Mouse (Mus musculus) testis, adult 2 months (tissue): ENCODE measurements around the gene Mamdc4. TPM values are rescaled to one million over a fixed set of nuclear protein-coding genes. Genes with fewer than 3 reads are reported as not detected.
A peak's percentile ranks its signal among the peaks of the same experiment; 100 is the strongest.

ENCODE experiments used
- H3K27ac ChIP-seq: fragments of 200-500 bp; 2 replicates; pipeline ENCODE4 v1.5.1; 2012; ENCODE audit warnings: low read depth, low read length; ENCODE audit not compliant: control insufficient read depth, insufficient read depth
- H3K27me3 ChIP-seq: fragments of 200-500 bp; 2 replicates; pipeline ENCODE4 v1.6.1; 2012; ENCODE audit warnings: mild to moderate bottlenecking, low read length, moderate library complexity; ENCODE audit not compliant: control insufficient read depth, insufficient read depth
- H3K36me3 ChIP-seq: fragments of 200-500 bp; 2 replicates; pipeline ENCODE4 v1.6.1; 2012; ENCODE audit warnings: mild to moderate bottlenecking, low read length; ENCODE audit not compliant: control insufficient read depth, insufficient read depth
- H3K4me1 ChIP-seq: fragments of 200-500 bp; 2 replicates; pipeline ENCODE4 v1.6.1; 2012; ENCODE audit warnings: low read length; ENCODE audit not compliant: control insufficient read depth, insufficient read depth
- H3K4me3 ChIP-seq: fragments of 200-500 bp; 2 replicates; pipeline ENCODE4 v1.5.1; 2012; ENCODE audit warnings: low read depth, mild to moderate bottlenecking, low read length, moderate library complexity, mixed read lengths; ENCODE audit not compliant: control insufficient read depth
- CTCF ChIP-seq: fragments of 200-500 bp; IDR thresholded peaks from 2 replicates; pipeline ENCODE4 v1.5.1; 2012; ENCODE audit warnings: low read depth, mild to moderate bottlenecking, inconsistent platforms, low read length, moderate library complexity; ENCODE audit not compliant: control insufficient read depth, insufficient read depth, insufficient replicate concordance
- POLR2A ChIP-seq: fragments of 200-500 bp; IDR thresholded peaks from 2 replicates; pipeline ENCODE4 v1.6.1; 2012; ENCODE audit warnings: low read depth, mild to moderate bottlenecking, inconsistent platforms, low read length, moderate library complexity; ENCODE audit not compliant: control insufficient read depth
- polyA plus RNA-seq: library from polyadenylated mRNA; depleted of rRNA; stranded (reverse); fragments of >200 nt; gene quantifications from 2 replicates; pipeline ENCODE4 v1.2.3, GENCODE M21; 2012; rRNA removed

Gene Mamdc4
- polyA plus RNA-seq, result 1.7 and 8.5 TPM in 2 replicates

- Histone ChIP-seq H3K4me3 (peak within 1 kb of the TSS; percentile 80), H3K36me3 (no peaks in the 10 kb centered on the region), H3K4me1 (peaks cover 50% of the 10 kb centered on the region), H3K27ac (peak within 1 kb of the TSS; percentile 45), H3K27me3 (no peaks in the 10 kb centered on the region)
- TF ChIP-seq POLR2A (peak; percentile 76), CTCF (no peak)
Observed at GRCm38 (mm10) chr2:25574579-25575431, at the start of gene Mamdc4, which contains the start of gene Phpt1. TSS of gene Mamdc4 (minus strand) at chr2:25574845. TSS of gene Phpt1 (minus strand) at chr2:25575224.

- Histone ChIP-seq H3K4me1 (peaks cover 13% of the 10 kb centered on the region), H3K27me3 (no peaks in the 10 kb centered on the region), H3K27ac (peak within 1 kb of the TSS; percentile 83), H3K36me3 (no peaks in the 10 kb centered on the region), H3K4me3 (peak within 1 kb of the TSS; percentile 87)
- TF ChIP-seq CTCF, result peak; percentile 62; the same call in 1 of the 2 replicates
- peak; percentile 38; the same call in 1 of the 2 replicates for TF ChIP-seq POLR2A
Observed at GRCm38 (mm10) chr2:25621229-25622200, 46.9 kb upstream of the Mamdc4 start, which contains the start of gene Tmem141. TSS of gene Tmem141 (minus strand) at chr2:25622005.

DNA sequence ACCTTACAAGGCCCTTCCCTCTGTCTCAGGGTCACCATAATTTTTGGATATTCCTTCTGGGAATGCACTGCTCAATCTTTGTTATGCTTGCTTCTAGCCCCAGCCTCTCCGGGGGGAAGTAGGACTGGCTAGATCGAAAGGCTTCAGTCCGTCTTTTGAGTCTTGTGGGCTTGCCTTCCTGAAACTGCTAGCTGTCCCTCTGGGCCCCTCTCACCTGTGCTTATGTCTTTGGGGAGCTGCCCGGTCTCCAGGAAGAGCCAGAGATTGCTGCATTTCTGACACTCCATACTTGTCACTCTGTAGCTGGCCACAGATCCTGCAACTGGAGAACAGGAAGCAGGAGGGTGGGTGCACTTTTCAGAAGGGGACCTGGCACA is 46.2 kb upstream of the Mamdc4 start:
- H3K27ac ChIP-seq, result no peak overlapping the region
- H3K4me3 ChIP-seq, result peak overlapping the region; percentile 87
- H3K36me3 ChIP-seq, result no peaks in the 10 kb centered on the region
- H3K27me3 ChIP-seq, result no peaks in the 10 kb centered on the region
- H3K4me1 ChIP-seq, result peaks cover 16% of the 10 kb centered on the region
- no peak for TF ChIP-seq CTCF
- TF ChIP-seq POLR2A, result no peak

GRCm38 (mm10) chr2:25620386-25620785 is 45.7 kb upstream of the Mamdc4 start:
- Histone ChIP-seq H3K4me3 (peak overlapping the region; percentile 87), H3K27ac (no peak overlapping the region), H3K36me3 (no peaks in the 10 kb centered on the region), H3K27me3 (no peaks in the 10 kb centered on the region), H3K4me1 (peaks cover 18% of the 10 kb centered on the region)
- TF ChIP-seq CTCF (no peak), POLR2A (no peak)

DNA sequence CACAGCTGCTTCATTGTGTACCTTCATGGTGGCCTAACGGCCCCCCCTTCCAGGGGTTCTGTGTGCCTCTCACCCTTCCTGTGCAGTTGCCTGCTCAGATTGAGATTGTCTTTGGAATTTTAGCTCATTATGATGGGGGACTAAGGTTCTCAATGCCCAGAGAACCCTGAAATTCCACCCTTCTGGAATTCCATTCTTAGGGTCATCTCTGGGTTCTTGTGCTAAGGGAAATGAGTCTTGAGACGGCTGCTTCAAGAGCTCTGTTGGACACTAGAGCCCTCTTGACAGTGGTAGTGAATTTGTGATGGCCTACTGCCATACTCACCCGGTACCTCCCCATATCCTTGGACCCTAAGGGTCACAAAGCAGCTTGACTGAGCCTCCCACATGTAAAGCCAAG is 42.9 kb upstream of the Mamdc4 start, which contains the start of gene Ccdc183:
TSS of gene Ccdc183 (minus strand) at position 101 of the 400 bp plus-strand sequence.
- TF ChIP-seq CTCF (no peak), POLR2A (0 out of 2 replicates have a peak, but pooled peaks have one; percentile 21)
- peaks cover 18% of the 10 kb centered on the region for H3K4me1 ChIP-seq

GRCm38 (mm10) chr2:25616398-25616797 is 41.8 kb upstream of the Mamdc4 start:
- TF ChIP-seq CTCF (no peak), POLR2A (no peak)
- peak overlapping the region; percentile 82 for H3K4me3 ChIP-seq
- H3K27ac ChIP-seq, result no peak overlapping the region; the same call in 1 of the 2 replicates
- H3K4me1 ChIP-seq, result peaks cover 12% of the 10 kb centered on the region
- no peaks in the 10 kb centered on the region; the same call in 1 of the 2 replicates for H3K36me3 ChIP-seq
- no peaks in the 10 kb centered on the region for H3K27me3 ChIP-seq

More for the DNA sequence above, 42.9 kb upstream of the Mamdc4 start, which contains the start of gene Ccdc183:
- H3K4me3 ChIP-seq, result peak within 1 kb of the TSS; percentile 87
- H3K27me3 ChIP-seq, result no peaks in the 10 kb centered on the region
- peak within 1 kb of the TSS; percentile 5; the same call in 1 of the 2 replicates for H3K27ac ChIP-seq
- H3K36me3 ChIP-seq, result no peaks in the 10 kb centered on the region

GRCm38 (mm10) chr2:25608671-25609070 is 34.0 kb upstream of the Mamdc4 start:
- no peak for TF ChIP-seq POLR2A
- no peak for TF ChIP-seq CTCF
- peak overlapping the region; percentile 93 for H3K27ac ChIP-seq
- H3K4me1 ChIP-seq, result no peaks in the 10 kb centered on the region; the same call in none of the 2 replicates
- H3K27me3 ChIP-seq, result no peaks in the 10 kb centered on the region
- peak overlapping the region; percentile 96 for H3K4me3 ChIP-seq
- H3K36me3 ChIP-seq, result no peaks in the 10 kb centered on the region; the same call in 1 of the 2 replicates
